Mouse (Mus musculus): ENCODE data around the gene Wnt6.

The Wnt6 gene

GRCm38 (mm10) chr1:74775816-74776215, 4.1 kb downstream of the Wnt6 start:
- no peak for DNase-seq (ENCODE audit: low spot score)

GRCm38 (mm10) chr1:74778934-74779486, 7.3 kb downstream of the Wnt6 start:
- DNase-seq (ENCODE audit: low spot score): no peak

GRCm38 (mm10) chr1:74782045-74782444, 10.4 kb downstream of the Wnt6 start:
- no peak for DNase-seq (ENCODE audit: low spot score)

GRCm38 (mm10) chr1:74783554-74783953, 11.9 kb downstream of the Wnt6 start:
- DNase-seq (ENCODE audit: low spot score): no peak

- no peak for DNase-seq (ENCODE audit: low spot score)
Observed at GRCm38 (mm10) chr1:74784041-74784759, 12.5 kb downstream of the Wnt6 start.

- peak; percentile 79 for DNase-seq (ENCODE audit: low spot score)
Observed at GRCm38 (mm10) chr1:74787846-74788245, 16.2 kb downstream of the Wnt6 start.

- DNase-seq (ENCODE audit: low spot score): no peak
Observed at GRCm38 (mm10) chr1:74788603-74789176, 17.0 kb downstream of the Wnt6 start.

- no peak for DNase-seq (ENCODE audit: low spot score)
Observed at GRCm38 (mm10) chr1:74790095-74790494, 18.4 kb downstream of the Wnt6 start.

- no peak for DNase-seq (ENCODE audit: low spot score)
Observed at GRCm38 (mm10) chr1:74791249-74791648, 19.6 kb downstream of the Wnt6 start, which contains the start of gene Wnt10a. Wnt10a (plus strand) TSS chr1:74791516.

- DNase-seq (ENCODE audit: low spot score): no peak
Observed at GRCm38 (mm10) chr1:74792831-74793660, 21.4 kb downstream of the Wnt6 start.

- DNase-seq (ENCODE audit: low spot score): no peak
Observed at GRCm38 (mm10) chr1:74794487-74795144, 22.9 kb downstream of the Wnt6 start.

GRCm38 (mm10) chr1:74795145-74795529, 23.4 kb downstream of the Wnt6 start:
- DNase-seq (ENCODE audit: low spot score): no peak

- DNase-seq (ENCODE audit: low spot score): no peak
Observed at GRCm38 (mm10) chr1:74797459-74797858, 25.8 kb downstream of the Wnt6 start.

- no peak for DNase-seq (ENCODE audit: low spot score)
Observed at GRCm38 (mm10) chr1:74800424-74800888, 28.8 kb downstream of the Wnt6 start.

- DNase-seq (ENCODE audit: low spot score): no peak
Observed at GRCm38 (mm10) chr1:74801631-74802140, 30.0 kb downstream of the Wnt6 start.

GRCm38 (mm10) chr1:74802795-74803656, 31.3 kb downstream of the Wnt6 start:
- no peak for DNase-seq (ENCODE audit: low spot score)

GRCm38 (mm10) chr1:74804211-74804870, 32.6 kb downstream of the Wnt6 start:
- DNase-seq (ENCODE audit: low spot score): no peak

- DNase-seq (ENCODE audit: low spot score): no peak
Observed at GRCm38 (mm10) chr1:74805340-74805835, 33.7 kb downstream of the Wnt6 start.

GRCm38 (mm10) chr1:74805843-74806242, 34.2 kb downstream of the Wnt6 start:
- DNase-seq (ENCODE audit: low spot score): no peak
